Mouse (Mus musculus): ENCODE measurements at regions not wholly inside any gene's neighbourhood (a gene's known extent, or its start where the extent isn't known, plus 50 kb on each side); places are given as distances from the start of the nearest gene placed in this dataset.

DNA sequence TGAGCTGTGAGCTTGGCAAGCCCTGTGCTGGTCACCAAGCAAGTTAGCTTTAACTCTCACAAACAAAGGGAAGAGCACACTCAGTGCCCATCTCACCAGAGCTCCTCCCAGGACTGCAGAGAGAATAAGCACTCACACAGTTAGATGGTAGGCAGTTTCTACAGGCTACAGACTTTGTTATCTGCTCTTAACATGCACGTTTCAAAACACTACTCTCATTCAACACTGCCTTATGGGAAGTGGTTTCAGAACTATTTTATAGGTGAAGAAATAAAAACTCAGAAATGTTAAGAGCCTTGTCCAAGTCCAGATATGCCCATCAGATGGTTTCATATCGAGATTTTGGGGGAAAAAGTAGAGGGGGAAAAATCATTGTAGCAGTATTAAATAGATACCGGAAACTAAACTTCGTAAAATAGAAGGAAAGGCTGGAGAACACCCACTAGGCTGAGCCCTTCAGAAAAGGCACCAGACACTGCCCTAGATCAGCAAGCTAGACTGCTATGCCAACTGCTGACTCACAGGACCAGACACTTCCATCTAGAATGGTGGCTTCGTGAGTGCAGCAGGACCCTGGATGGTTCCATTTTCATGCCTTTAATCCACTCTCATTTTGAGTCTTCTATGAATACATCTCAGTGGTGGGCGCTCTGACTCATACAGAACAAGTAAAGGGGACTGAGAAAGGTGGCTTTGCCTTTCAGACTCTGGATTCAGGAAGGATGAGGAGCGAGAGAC lies 51.3 kb upstream of the Serbp1 start:
- no peaks in the 10 kb centered on the region for H3K27me3 ChIP-seq (replicated peaks)
- H3K9me3 ChIP-seq (replicated peaks), result no peaks in the 10 kb centered on the region
- no peak overlapping the region for H3K4me2 ChIP-seq
- no peak overlapping the region for H3K9ac ChIP-seq (replicated peaks)
- H3K4me3 ChIP-seq (replicated peaks), result no peak overlapping the region
- H3K4me1 ChIP-seq, result no peaks in the 10 kb centered on the region
- 86% methylated on average over 7 of the region's 7 CpGs for WGBS
- H3K36me3 ChIP-seq, result no peaks in the 10 kb centered on the region
- no peak for ATAC-seq (ENCODE audit: low FRiP score)
- no peak overlapping the region for H3K27ac ChIP-seq (replicated peaks)

DNA sequence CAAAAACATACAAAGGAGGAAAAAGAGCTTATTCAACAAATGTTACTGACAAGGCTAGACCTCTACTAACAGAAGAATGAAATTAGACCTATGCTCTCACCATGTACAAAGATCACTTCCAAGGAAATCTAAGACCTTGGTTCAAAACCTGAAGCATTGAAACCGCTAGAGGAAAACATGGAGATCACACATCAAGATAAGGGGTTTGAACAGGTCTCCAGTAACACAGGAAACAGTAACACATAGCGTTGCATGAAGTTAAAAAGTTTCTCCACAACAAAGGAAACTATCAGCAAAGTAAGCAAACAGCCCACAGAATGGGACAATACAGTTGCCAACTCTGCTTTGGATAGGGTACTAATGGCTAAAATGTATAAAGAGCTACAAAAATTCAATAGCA lies 53.3 kb upstream of the Serbp1 start:
- no peak for ATAC-seq (ENCODE audit: low FRiP score)
- Histone ChIP-seq H3K36me3 (no peaks in the 10 kb centered on the region), H3K4me2 (no peak overlapping the region), H3K27ac (replicated peaks) (no peak overlapping the region), H3K27me3 (replicated peaks) (no peaks in the 10 kb centered on the region), H3K4me1 (no peaks in the 10 kb centered on the region), H3K4me3 (replicated peaks) (no peak overlapping the region), H3K9me3 (replicated peaks) (no peaks in the 10 kb centered on the region), H3K9ac (replicated peaks) (no peak overlapping the region)
- WGBS, result 86% methylated on average over 2 of the region's 2 CpGs

DNA sequence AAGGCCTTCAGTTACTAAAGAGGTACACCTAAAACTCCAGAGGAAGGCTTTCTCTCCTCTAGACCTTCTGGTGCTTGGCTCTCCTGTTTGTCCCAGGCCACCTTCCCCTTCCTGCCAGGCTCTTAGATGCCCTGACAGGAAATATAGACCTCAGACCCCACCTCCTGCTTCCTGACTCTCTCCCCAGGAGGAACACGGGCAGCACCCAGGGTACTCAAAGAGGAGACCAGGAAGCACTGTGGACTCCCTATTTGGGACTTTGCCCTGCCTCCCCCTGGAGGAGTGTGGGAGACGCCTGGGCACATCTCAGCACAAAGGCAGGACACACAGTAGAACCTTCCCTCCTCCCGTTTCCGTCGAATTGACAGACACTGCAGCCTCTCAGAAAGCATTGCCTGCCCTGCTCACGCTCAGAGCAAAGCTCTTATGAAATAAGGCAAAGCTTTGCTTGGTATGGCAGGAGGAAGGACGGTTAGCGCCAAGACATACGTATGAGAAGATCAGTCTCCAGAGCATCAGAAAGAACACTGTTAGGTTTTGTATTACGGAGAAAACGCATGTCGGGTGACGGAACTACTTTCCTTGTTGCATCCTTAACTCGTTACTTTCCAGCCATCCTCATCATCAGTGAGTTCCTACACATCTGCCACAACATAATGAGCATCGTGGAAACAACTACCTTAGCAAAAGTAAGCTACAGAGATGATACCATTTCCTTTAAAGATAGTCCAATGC lies 54.3 kb upstream of the Serbp1 start:
- no peak for ATAC-seq (ENCODE audit: low FRiP score)
- WGBS, result 87% methylated on average over 15 of the region's 15 CpGs
- no peak overlapping the region for H3K9ac ChIP-seq (replicated peaks)
- no peak overlapping the region for H3K4me3 ChIP-seq (replicated peaks)
- H3K36me3 ChIP-seq, result no peaks in the 10 kb centered on the region
- H3K9me3 ChIP-seq (replicated peaks), result no peaks in the 10 kb centered on the region
- no peak overlapping the region for H3K27ac ChIP-seq (replicated peaks)
- no peaks in the 10 kb centered on the region for H3K27me3 ChIP-seq (replicated peaks)
- H3K4me1 ChIP-seq, result no peaks in the 10 kb centered on the region
- H3K4me2 ChIP-seq, result no peak overlapping the region

DNA sequence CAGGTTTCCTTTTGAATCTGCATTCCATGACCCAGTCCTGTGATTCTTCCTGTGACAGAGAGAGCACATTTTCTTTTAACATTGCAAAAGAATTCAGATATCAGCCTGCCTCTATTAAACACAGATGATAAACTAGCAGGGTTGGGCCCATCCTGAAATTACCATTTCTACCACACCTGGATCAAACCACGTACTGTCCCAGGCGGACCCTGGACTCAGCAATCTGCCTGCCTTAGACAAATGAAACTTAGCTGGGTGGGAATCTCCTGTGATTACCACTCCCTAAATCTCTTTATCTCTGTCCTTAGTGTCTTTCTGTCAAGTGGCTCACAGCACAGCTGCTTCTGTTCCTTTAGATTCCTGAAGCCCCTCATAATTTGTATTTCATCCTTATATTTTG lies 55.5 kb upstream of the Serbp1 start:
- ATAC-seq (ENCODE audit: low FRiP score), result no peak
- Histone ChIP-seq H3K36me3 (no peaks in the 10 kb centered on the region), H3K4me3 (replicated peaks) (no peak overlapping the region), H3K4me1 (no peaks in the 10 kb centered on the region), H3K4me2 (no peak overlapping the region), H3K27me3 (replicated peaks) (no peaks in the 10 kb centered on the region), H3K9me3 (replicated peaks) (no peaks in the 10 kb centered on the region), H3K9ac (replicated peaks) (no peak overlapping the region), H3K27ac (replicated peaks) (no peak overlapping the region)
- 81% methylated on average over 2 of the region's 2 CpGs for WGBS

DNA sequence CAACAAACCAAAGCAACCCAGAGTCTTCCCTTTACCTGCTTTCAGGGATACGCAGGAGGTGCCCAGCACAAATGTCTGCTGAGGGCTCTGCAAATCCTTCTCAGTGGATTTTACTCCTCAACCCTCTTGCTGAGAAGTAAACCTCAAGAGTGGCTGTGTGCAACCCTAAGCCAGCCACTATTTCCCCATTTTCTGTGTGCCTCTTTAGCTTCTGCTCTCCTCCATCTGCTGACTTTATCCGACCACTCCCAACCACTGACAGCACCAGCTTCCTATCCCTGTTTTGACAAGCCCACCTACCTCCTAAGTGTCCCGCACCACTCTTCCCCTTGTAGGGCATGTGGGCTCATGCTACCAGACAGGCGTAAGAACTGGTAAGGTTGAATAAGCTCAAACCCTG lies 56.5 kb upstream of the Serbp1 start:
- Histone ChIP-seq H3K27me3 (replicated peaks) (no peaks in the 10 kb centered on the region), H3K4me2 (no peak overlapping the region), H3K36me3 (no peaks in the 10 kb centered on the region), H3K27ac (replicated peaks) (no peak overlapping the region), H3K4me1 (no peaks in the 10 kb centered on the region), H3K9ac (replicated peaks) (no peak overlapping the region), H3K9me3 (replicated peaks) (no peaks in the 10 kb centered on the region), H3K4me3 (replicated peaks) (no peak overlapping the region)
- no peak for ATAC-seq (ENCODE audit: low FRiP score)
- 93% methylated on average over 4 of the region's 4 CpGs for WGBS

DNA sequence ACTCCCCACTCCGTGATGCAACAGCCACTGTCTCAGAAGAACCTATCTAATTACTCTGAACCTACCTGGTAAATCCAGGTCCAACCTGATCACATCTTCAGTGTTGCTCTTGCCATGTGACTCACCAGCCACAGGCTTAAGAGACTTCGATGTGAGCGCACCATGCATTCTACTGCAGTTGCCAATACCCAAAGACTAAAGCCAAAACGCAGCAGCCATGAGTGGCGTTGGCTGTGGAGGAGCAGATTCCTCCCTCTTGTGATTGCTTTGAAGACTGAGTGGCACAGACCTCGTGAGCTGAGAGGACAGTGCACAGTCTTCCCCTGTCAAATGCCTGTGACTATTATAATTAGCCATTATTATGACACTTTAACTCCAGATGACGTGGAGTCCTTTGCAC lies 58.6 kb upstream of the Serbp1 start:
- Histone ChIP-seq H3K27me3 (replicated peaks) (no peaks in the 10 kb centered on the region), H3K4me1 (no peaks in the 10 kb centered on the region), H3K9me3 (replicated peaks) (no peaks in the 10 kb centered on the region; the same call in 1 of the 2 replicates), H3K27ac (replicated peaks) (no peak overlapping the region), H3K4me3 (replicated peaks) (no peak overlapping the region), H3K4me2 (no peak overlapping the region), H3K36me3 (no peaks in the 10 kb centered on the region), H3K9ac (replicated peaks) (no peak overlapping the region)
- WGBS, result 84% methylated on average over 7 of the region's 7 CpGs
- ATAC-seq (ENCODE audit: low FRiP score), result no peak

DNA sequence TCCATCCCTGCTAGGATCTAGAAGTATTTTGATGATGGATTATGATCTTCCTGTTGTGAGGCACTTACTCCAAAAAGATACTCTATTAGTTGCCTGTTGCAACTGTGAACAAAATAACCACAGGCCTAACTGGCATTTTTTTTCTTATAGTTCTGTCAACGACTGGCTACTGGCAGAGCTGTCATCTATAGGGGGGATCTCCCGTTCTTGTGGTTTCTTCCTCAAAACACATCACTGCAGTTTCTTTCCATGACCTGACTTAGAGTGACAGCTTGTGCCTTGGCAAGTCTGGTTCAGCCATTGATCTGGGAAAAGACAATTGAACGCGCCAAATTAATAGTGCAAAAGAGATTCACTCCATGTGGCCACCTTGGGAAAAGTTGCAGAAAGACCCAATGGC lies 59.4 kb upstream of the Serbp1 start:
- no peak overlapping the region for H3K4me3 ChIP-seq (replicated peaks)
- H3K9ac ChIP-seq (replicated peaks), result no peak overlapping the region
- H3K4me2 ChIP-seq, result no peak overlapping the region
- no peaks in the 10 kb centered on the region for H3K36me3 ChIP-seq
- no peaks in the 10 kb centered on the region for H3K4me1 ChIP-seq
- no peaks in the 10 kb centered on the region; the same call in 1 of the 2 replicates for H3K9me3 ChIP-seq (replicated peaks)
- no peaks in the 10 kb centered on the region for H3K27me3 ChIP-seq (replicated peaks)
- 82% methylated on average over 4 of the region's 4 CpGs for WGBS
- ATAC-seq (ENCODE audit: low FRiP score), result no peak
- H3K27ac ChIP-seq (replicated peaks), result no peak overlapping the region

DNA sequence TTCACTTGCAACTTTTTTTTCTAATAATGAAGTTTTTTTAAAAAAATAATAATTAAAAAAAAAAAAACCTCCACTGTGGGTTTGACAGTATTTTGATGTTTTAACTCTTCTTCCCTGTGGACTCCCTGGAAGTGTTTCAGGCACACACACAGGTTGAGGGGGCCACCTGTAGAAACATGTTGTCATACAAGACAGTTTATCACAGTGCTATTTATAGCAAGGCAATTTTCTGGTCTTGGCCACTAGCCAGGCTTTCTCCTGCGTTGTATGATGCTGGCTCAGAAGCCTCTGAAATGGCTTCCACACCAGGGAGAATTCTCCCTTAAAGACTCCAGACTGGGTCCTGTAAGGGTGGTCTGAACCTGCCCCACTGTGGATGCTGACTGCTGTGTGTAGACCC lies 59.9 kb upstream of the Serbp1 start:
- Histone ChIP-seq H3K36me3 (no peaks in the 10 kb centered on the region), H3K9me3 (replicated peaks) (no peaks in the 10 kb centered on the region; the same call in 1 of the 2 replicates), H3K4me1 (no peaks in the 10 kb centered on the region), H3K4me2 (no peak overlapping the region), H3K27ac (replicated peaks) (no peak overlapping the region), H3K9ac (replicated peaks) (no peak overlapping the region), H3K27me3 (replicated peaks) (no peaks in the 10 kb centered on the region), H3K4me3 (replicated peaks) (no peak overlapping the region)
- ATAC-seq (ENCODE audit: low FRiP score), result no peak
- 23% methylated on average over 1 of the region's 1 CpGs for WGBS

DNA sequence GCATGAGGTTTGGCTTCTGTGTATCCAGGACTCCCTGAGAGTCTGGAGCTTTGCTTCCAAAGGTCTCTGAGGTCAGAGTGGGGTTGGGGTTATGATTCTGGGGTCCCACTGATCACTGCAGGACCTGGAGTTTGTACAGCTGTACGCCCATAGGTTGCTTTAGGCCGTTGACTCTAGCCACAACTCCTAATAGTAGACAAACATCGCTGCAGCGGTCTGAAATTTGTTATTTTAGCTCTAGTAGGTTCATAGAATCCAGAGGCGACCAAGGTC lies 67.4 kb upstream of the Serbp1 start:
- Histone ChIP-seq H3K4me3 (replicated peaks) (no peak overlapping the region), H3K9ac (replicated peaks) (no peak overlapping the region), H3K4me1 (peaks cover 5% of the 10 kb centered on the region; the same call in 1 of the 2 replicates), H3K27ac (replicated peaks) (no peak overlapping the region), H3K27me3 (replicated peaks) (no peaks in the 10 kb centered on the region), H3K9me3 (replicated peaks) (no peaks in the 10 kb centered on the region; the same call in 1 of the 2 replicates), H3K36me3 (no peaks in the 10 kb centered on the region), H3K4me2 (peak overlapping the region; percentile 32)
- 91% methylated on average over 5 of the region's 5 CpGs for WGBS
- no peak for ATAC-seq (ENCODE audit: low FRiP score)

DNA sequence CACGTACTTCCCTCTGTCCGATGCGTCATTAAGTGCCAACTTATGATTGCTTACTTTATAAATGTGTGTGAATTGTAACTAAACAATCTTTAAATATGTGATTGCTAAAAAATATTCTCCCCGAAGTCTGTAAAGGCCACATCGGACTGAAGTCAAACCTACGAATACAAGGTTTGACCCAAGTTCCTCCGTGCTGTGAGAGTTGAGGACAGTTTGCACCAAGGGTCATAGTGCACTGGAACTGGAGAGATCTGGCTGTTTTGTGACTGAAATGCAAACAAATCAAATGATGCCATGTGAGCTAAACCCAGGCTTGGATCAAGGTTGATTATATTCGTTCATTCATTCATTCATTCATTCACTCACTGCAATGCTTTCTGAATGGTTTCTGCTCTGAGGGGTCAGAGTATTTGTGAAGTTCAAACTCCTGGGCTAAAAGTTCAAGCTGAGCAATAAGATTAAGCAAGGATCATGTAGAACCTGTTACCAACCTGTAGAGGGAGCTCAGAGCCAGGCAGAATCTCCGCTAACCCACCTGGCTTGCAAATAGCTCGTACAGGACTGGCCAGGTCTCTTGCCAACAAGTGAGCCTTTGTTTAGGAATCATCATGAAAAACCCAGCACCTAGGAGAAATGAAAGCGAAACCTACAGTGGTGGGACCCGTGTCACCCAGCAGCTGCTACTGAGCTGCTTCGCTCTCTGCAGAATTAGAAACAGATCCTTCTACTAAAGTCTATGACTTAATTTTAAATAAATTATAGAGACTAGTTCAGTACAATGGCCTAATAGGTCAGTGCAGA lies 67.9 kb upstream of the Serbp1 start:
- H3K36me3 ChIP-seq, result no peaks in the 10 kb centered on the region
- peaks cover 5% of the 10 kb centered on the region; the same call in 1 of the 2 replicates for H3K4me1 ChIP-seq
- no peaks in the 10 kb centered on the region; the same call in 1 of the 2 replicates for H3K9me3 ChIP-seq (replicated peaks)
- no peaks in the 10 kb centered on the region for H3K27me3 ChIP-seq (replicated peaks)
- peak; percentile 76 for ATAC-seq (ENCODE audit: low FRiP score)
- H3K9ac ChIP-seq (replicated peaks), result no peak overlapping the region
- 55% methylated on average over 13 of the region's 13 CpGs for WGBS
- peak overlapping the region; percentile 32 for H3K4me2 ChIP-seq
- no peak overlapping the region for H3K27ac ChIP-seq (replicated peaks)
- no peak overlapping the region for H3K4me3 ChIP-seq (replicated peaks)

DNA sequence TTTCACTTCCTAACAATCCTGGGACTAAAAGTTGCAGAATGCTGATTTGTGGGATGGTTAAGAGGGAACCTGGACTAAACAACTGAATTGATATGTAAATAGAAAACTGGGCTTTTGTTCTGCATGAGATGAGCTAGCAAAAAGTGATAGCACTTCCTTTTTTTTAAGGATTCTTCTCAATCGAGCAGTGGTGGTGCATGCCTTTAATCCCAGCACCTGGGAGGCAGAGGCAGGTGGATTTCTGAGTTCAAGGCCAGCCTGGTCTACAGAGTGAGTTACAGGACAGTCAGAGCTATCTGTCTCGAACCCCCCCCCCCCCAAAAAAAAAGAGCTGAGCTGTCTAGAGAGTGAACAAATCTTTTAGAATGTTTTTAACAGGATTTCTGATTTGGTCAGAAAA lies 69.2 kb upstream of the Serbp1 start:
- no peaks in the 10 kb centered on the region for H3K36me3 ChIP-seq
- H3K9ac ChIP-seq (replicated peaks), result peak overlapping the region; percentile 49; the same call in 1 of the 2 replicates
- peak overlapping the region; percentile 72 for H3K27ac ChIP-seq (replicated peaks)
- ATAC-seq (ENCODE audit: low FRiP score), result 0 out of 2 replicates have a peak, but pooled peaks have one; percentile 15
- H3K4me1 ChIP-seq, result peaks cover 5% of the 10 kb centered on the region; the same call in 1 of the 2 replicates
- WGBS, result 32% methylated on average over 2 of the region's 2 CpGs
- H3K4me2 ChIP-seq, result peak overlapping the region; percentile 65
- peak overlapping the region; percentile 46 for H3K4me3 ChIP-seq (replicated peaks)
- H3K9me3 ChIP-seq (replicated peaks), result no peaks in the 10 kb centered on the region
- no peaks in the 10 kb centered on the region for H3K27me3 ChIP-seq (replicated peaks)
